Mouse (Mus musculus): ENCODE measurements at regions not wholly inside any gene's neighbourhood (a gene's known extent, or its start where the extent isn't known, plus 50 kb on each side); places are given as distances from the start of the nearest gene placed in this dataset.

DNA sequence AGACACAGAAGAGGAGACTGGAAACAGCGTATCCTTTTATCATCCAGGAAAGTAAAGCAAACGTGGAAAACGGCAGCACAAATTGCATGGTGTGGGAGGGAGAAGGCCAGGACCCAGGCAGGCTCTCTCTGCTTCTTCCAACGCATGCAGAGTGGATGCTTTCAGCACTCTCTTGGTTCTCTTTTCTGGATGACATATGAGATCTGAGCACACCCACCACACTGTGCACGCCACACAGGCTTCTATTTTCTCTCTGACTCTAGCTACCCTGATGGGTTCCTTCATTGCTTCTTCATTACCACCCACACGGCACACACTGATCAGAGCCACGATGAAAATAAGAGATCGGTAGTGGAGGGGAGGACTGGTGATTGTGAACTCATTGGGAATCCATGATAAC is 97.3 kb downstream of the Cavin4 start:
- 58% methylated on average over 8 of the region's 8 CpGs for WGBS

DNA sequence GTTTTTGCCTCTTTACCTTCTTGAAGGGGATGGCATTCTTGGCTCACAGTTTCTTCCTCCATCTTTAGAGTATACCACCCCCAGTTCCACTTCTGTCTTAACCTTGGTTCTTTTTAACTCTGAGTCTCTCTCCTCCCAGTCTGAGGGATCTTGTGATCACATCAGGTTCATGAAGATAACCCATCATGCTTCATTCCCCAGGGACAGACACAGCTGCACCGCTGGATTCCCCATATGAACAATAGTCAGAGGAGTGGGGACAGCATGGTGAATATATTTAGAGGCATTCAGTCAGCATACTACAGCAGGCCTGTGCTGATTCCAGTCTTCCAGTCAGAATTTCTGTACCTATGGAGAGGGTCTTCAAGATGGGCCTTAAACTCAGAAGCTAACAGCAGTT is 103.1 kb downstream of the Cavin4 start:
- no peak overlapping the region for H3K4me3 ChIP-seq (ENCODE audit: control insufficient read depth in 1 of 2, insufficient read depth in 1 of 2, low read depth in 1 of 2, low read length in 2 of 2)
- no peaks in the 10 kb centered on the region for H3K36me3 ChIP-seq (ENCODE audit: control insufficient read depth, insufficient read depth, low read length)
- no peaks in the 10 kb centered on the region for H3K4me1 ChIP-seq (ENCODE audit: control insufficient read depth in 2 of 2, insufficient read depth in 2 of 2, low read length in 2 of 2)
- 86% methylated on average over 1 of the region's 1 CpGs for WGBS
- H3K9me3 ChIP-seq (ENCODE audit: control insufficient read depth, low read length), result no peaks in the 10 kb centered on the region
- H3K27ac ChIP-seq (replicated peaks in 1 of 2; ENCODE audit: control insufficient read depth in 1 of 2, insufficient read depth in 1 of 2, low read depth in 2 of 2, low read length in 2 of 2), result no peak overlapping the region
- H3K27me3 ChIP-seq (ENCODE audit: control insufficient read depth, insufficient read depth, low read length), result no peaks in the 10 kb centered on the region
- ATAC-seq (ENCODE audit: insufficient number of reproducible peaks, insufficient read depth, low FRiP score, low read depth), result no peak
- H3K9ac ChIP-seq (ENCODE audit: low read length), result no peak overlapping the region
- H3K4me2 ChIP-seq (ENCODE audit: low read length), result no peak overlapping the region

More for the DNA sequence above, 97.3 kb downstream of the Cavin4 start:
- H3K9ac ChIP-seq (ENCODE audit: low read length), result no peak overlapping the region
- no peak for ATAC-seq (ENCODE audit: insufficient number of reproducible peaks, insufficient read depth, low FRiP score, low read depth)
- no peak overlapping the region for H3K27ac ChIP-seq (replicated peaks in 1 of 2; ENCODE audit: control insufficient read depth in 1 of 2, insufficient read depth in 1 of 2, low read depth in 2 of 2, low read length in 2 of 2)
- no peaks in the 10 kb centered on the region for H3K36me3 ChIP-seq (ENCODE audit: control insufficient read depth, insufficient read depth, low read length)
- no peaks in the 10 kb centered on the region for H3K27me3 ChIP-seq (ENCODE audit: control insufficient read depth, insufficient read depth, low read length)
- peaks cover 0 to 3% of the 10 kb centered on the region in 2 experiments; a peak in 3 of 4 replicates for H3K4me1 ChIP-seq (ENCODE audit: control insufficient read depth in 2 of 2, insufficient read depth in 2 of 2, low read length in 2 of 2)
- H3K4me3 ChIP-seq (ENCODE audit: control insufficient read depth in 1 of 2, insufficient read depth in 1 of 2, low read depth in 1 of 2, low read length in 2 of 2), result no peak overlapping the region
- H3K9me3 ChIP-seq (ENCODE audit: control insufficient read depth, low read length), result no peaks in the 10 kb centered on the region
- H3K4me2 ChIP-seq (ENCODE audit: low read length), result no peak overlapping the region

DNA sequence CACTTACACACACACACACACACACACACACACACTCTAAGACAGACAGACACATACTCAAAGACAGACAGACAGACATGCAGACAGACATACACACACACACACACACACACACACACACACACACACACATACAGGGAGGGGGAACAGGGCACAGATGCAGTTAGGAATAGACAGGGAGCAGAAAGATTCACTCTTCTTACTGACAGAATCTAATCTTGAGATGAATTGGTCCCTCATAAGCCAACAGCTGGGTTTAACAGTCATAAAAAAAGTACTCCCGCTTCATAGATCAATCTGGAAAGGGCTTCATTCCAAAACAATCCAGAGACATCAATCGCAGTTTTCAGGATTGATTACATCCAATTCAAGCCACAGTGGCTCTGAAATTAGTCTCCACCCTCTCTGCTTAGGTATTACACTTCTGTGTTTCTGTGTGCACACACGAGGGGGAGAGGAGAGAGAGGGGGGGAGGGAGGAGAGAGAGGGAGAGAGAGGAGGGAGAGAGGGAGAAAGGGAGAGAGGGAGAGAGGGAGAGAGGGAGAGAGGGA is 107.2 kb downstream of the Cavin4 start:
- H3K9ac ChIP-seq (ENCODE audit: low read length), result no peak overlapping the region
- no peaks in the 10 kb centered on the region for H3K9me3 ChIP-seq (ENCODE audit: control insufficient read depth, low read length)
- no peak for ATAC-seq (ENCODE audit: insufficient number of reproducible peaks, insufficient read depth, low FRiP score, low read depth)
- H3K4me1 ChIP-seq (ENCODE audit: control insufficient read depth in 2 of 2, insufficient read depth in 2 of 2, low read length in 2 of 2), result no peaks in the 10 kb centered on the region
- H3K36me3 ChIP-seq (ENCODE audit: control insufficient read depth, insufficient read depth, low read length), result no peaks in the 10 kb centered on the region
- peaks cover 5% of the 10 kb centered on the region; the same call in 1 of the 2 replicates for H3K27me3 ChIP-seq (ENCODE audit: control insufficient read depth, insufficient read depth, low read length)
- no peak overlapping the region for H3K27ac ChIP-seq (replicated peaks in 1 of 2; ENCODE audit: control insufficient read depth in 1 of 2, insufficient read depth in 1 of 2, low read depth in 2 of 2, low read length in 2 of 2)
- no peak overlapping the region for H3K4me2 ChIP-seq (ENCODE audit: low read length)
- H3K4me3 ChIP-seq (ENCODE audit: control insufficient read depth in 1 of 2, insufficient read depth in 1 of 2, low read depth in 1 of 2, low read length in 2 of 2), result no peak overlapping the region
- 51% methylated on average over 3 of the region's 3 CpGs for WGBS

DNA sequence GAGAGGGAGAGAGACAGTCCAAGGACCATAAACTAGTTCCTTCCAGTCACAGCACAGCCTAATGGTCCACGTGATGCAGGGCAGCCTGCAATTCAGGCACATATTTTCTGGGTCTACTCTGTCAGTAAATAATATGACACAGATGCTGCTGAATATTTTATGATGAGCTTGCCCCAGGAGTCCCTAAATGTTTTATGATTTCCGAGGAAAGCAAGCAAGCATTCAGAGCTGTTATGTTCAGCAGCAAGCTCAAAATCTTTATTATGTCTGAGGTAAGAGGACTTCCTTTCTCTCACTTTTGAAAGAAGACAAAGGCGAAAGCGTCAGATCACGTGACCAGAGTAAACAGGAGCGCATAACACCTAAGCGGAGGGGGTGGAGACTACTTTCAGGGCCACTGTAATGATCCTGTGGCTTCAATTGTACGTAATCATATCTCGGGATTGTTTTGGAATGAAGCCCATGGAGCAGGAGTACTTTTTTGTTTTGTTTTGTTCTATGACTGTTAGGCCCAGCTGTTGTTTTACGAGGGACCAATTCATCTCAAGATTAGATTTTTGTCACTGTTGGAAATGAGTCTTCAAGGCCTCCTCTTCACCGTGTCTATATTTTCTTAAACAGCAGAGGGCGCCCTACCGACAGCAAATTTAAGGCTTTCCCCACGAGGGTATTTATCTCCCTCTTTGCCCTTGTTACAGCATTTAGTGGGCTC is 107.8 kb downstream of the Cavin4 start:
- no peak overlapping the region for H3K27ac ChIP-seq (replicated peaks in 1 of 2; ENCODE audit: control insufficient read depth in 1 of 2, insufficient read depth in 1 of 2, low read depth in 2 of 2, low read length in 2 of 2)
- H3K36me3 ChIP-seq (ENCODE audit: control insufficient read depth, insufficient read depth, low read length), result no peaks in the 10 kb centered on the region
- H3K27me3 ChIP-seq (ENCODE audit: control insufficient read depth, insufficient read depth, low read length), result peaks cover 5% of the 10 kb centered on the region; the same call in 1 of the 2 replicates
- no peak overlapping the region for H3K4me2 ChIP-seq (ENCODE audit: low read length)
- H3K4me3 ChIP-seq (ENCODE audit: control insufficient read depth in 1 of 2, insufficient read depth in 1 of 2, low read depth in 1 of 2, low read length in 2 of 2), result no peak overlapping the region
- H3K4me1 ChIP-seq (ENCODE audit: control insufficient read depth in 2 of 2, insufficient read depth in 2 of 2, low read length in 2 of 2), result no peaks in the 10 kb centered on the region
- WGBS, result 34% methylated on average over 14 of the region's 14 CpGs
- ATAC-seq (ENCODE audit: insufficient number of reproducible peaks, insufficient read depth, low FRiP score, low read depth), result no peak
- H3K9me3 ChIP-seq (ENCODE audit: control insufficient read depth, low read length), result no peaks in the 10 kb centered on the region
- H3K9ac ChIP-seq (ENCODE audit: low read length), result no peak overlapping the region

DNA sequence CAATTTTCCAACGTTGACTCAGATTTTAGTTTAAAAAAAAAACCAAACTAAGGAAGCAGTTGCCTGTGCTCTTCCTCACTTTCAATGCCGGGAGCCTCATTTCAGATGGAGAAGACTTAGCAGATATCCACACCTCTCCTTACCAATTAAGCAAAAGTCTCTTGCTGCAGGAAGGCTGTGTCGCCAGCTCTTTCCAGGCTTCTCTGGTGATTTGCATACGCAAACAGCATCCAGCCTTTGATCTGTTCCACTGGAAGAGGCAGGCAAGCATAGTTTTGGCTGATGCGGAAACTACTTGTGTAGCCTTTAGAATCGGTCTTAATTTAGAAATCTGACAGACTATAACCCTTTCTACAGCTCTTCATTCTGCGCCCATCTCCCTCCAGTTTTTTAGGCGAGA is 108.5 kb downstream of the Cavin4 start:
- Histone ChIP-seq H3K9me3 (ENCODE audit: control insufficient read depth, low read length) (no peaks in the 10 kb centered on the region), H3K4me3 (ENCODE audit: control insufficient read depth in 1 of 2, insufficient read depth in 1 of 2, low read depth in 1 of 2, low read length in 2 of 2) (no peak overlapping the region), H3K9ac (ENCODE audit: low read length) (no peak overlapping the region), H3K4me2 (ENCODE audit: low read length) (no peak overlapping the region), H3K27ac (replicated peaks in 1 of 2; ENCODE audit: control insufficient read depth in 1 of 2, insufficient read depth in 1 of 2, low read depth in 2 of 2, low read length in 2 of 2) (no peak overlapping the region), H3K27me3 (ENCODE audit: control insufficient read depth, insufficient read depth, low read length) (peaks cover 5% of the 10 kb centered on the region; the same call in 1 of the 2 replicates), H3K36me3 (ENCODE audit: control insufficient read depth, insufficient read depth, low read length) (no peaks in the 10 kb centered on the region), H3K4me1 (ENCODE audit: control insufficient read depth in 2 of 2, insufficient read depth in 2 of 2, low read length in 2 of 2) (no peaks in the 10 kb centered on the region)
- ATAC-seq (ENCODE audit: insufficient number of reproducible peaks, insufficient read depth, low FRiP score, low read depth), result no peak
- WGBS, result 58% methylated on average over 8 of the region's 8 CpGs

DNA sequence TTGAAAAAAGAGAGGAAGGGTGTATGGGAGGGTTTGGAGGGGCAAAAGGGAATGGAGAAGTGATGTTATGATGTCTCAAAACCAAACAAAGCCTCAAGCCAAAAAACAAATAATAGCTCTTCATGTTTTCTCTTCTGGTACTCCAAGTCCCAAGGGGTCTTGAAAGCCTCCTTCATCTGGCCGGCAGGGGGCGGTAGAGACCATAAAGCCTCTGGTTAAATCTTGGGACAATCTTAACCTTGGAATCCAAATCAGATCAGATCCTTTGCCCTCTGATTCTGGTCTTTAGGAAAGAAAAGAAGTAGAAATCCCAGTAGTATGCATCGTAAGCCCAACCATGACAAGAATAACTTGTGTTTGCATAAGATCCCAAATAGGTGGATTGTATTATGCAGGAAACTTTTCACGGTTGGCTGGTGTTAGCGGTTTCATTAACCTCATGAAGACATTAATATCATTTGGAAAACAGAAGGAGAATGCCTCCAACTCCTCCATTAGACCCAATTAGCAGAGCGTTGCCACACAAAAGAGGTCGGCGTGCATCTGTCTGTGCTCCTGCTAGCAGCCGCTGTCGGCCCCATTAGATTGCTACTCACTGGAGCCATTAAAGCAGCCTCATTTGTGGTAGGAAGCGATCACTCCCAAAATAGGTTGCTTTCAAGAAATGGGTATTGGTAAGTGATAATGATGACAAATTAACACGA is 116.0 kb downstream of the Cavin4 start:
- Histone ChIP-seq H3K9me3 (ENCODE audit: control insufficient read depth, low read length) (no peaks in the 10 kb centered on the region), H3K36me3 (ENCODE audit: control insufficient read depth, insufficient read depth, low read length) (no peaks in the 10 kb centered on the region), H3K27me3 (ENCODE audit: control insufficient read depth, insufficient read depth, low read length) (no peaks in the 10 kb centered on the region), H3K4me3 (ENCODE audit: control insufficient read depth in 1 of 2, insufficient read depth in 1 of 2, low read depth in 1 of 2, low read length in 2 of 2) (no peak overlapping the region), H3K9ac (ENCODE audit: low read length) (no peak overlapping the region), H3K27ac (replicated peaks in 1 of 2; ENCODE audit: control insufficient read depth in 1 of 2, insufficient read depth in 1 of 2, low read depth in 2 of 2, low read length in 2 of 2) (no peak overlapping the region), H3K4me1 (ENCODE audit: control insufficient read depth in 2 of 2, insufficient read depth in 2 of 2, low read length in 2 of 2) (no peaks in the 10 kb centered on the region), H3K4me2 (ENCODE audit: low read length) (no peak overlapping the region)
- WGBS, result 72% methylated on average over 12 of the region's 12 CpGs
- no peak for ATAC-seq (ENCODE audit: insufficient number of reproducible peaks, insufficient read depth, low FRiP score, low read depth)

DNA sequence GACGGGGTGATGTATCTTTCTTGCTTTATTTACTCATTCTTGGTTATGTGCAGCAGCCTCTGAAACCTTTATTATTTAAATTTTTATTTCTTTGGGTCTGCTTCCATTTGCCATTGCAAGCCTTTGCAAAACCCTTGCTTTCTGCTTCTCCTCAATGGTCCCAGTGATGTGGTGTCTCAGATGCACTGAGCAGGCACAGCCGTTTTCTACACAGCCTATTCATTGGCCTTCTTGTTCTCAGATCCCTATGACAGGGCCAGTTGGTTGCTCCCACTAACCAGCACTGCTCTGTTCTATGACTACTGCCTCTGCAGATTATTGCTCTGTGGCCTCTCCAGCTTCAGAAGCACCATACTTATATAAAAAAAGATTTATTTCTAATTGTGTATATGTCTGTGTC is 116.6 kb downstream of the Cavin4 start:
- H3K27ac ChIP-seq (replicated peaks in 1 of 2; ENCODE audit: control insufficient read depth in 1 of 2, insufficient read depth in 1 of 2, low read depth in 2 of 2, low read length in 2 of 2), result no peak overlapping the region
- H3K9ac ChIP-seq (ENCODE audit: low read length), result no peak overlapping the region
- H3K36me3 ChIP-seq (ENCODE audit: control insufficient read depth, insufficient read depth, low read length), result no peaks in the 10 kb centered on the region
- WGBS, result 92% methylated on average over 2 of the region's 2 CpGs
- no peaks in the 10 kb centered on the region for H3K9me3 ChIP-seq (ENCODE audit: control insufficient read depth, low read length)
- no peak overlapping the region for H3K4me2 ChIP-seq (ENCODE audit: low read length)
- ATAC-seq (ENCODE audit: insufficient number of reproducible peaks, insufficient read depth, low FRiP score, low read depth), result no peak
- no peaks in the 10 kb centered on the region for H3K27me3 ChIP-seq (ENCODE audit: control insufficient read depth, insufficient read depth, low read length)
- no peak overlapping the region for H3K4me3 ChIP-seq (ENCODE audit: control insufficient read depth in 1 of 2, insufficient read depth in 1 of 2, low read depth in 1 of 2, low read length in 2 of 2)
- no peaks in the 10 kb centered on the region for H3K4me1 ChIP-seq (ENCODE audit: control insufficient read depth in 2 of 2, insufficient read depth in 2 of 2, low read length in 2 of 2)

All from heart, embryonic 14.5 days (tissue).